Mouse (Mus musculus) embryo, embryonic 10.5 days (tissue): ENCODE results near the gene Pdk2.

Experiments used
- DNase-seq: peaks from one replicate; pipeline ENCODE4 v3.0.0-alpha.2; 2015; ENCODE audit warnings: low spot score

The Pdk2 gene

GRCm38 (mm10) chr11:95026849-95027248 lies 14.3 kb downstream of the Pdk2 start:
- DNase-seq, result no peak

- no peak for DNase-seq
Measured at GRCm38 (mm10) chr11:95026090-95026542, 15.0 kb downstream of the Pdk2 start.

- no peak for DNase-seq
Measured at GRCm38 (mm10) chr11:95025227-95026012, 15.7 kb downstream of the Pdk2 start.

GRCm38 (mm10) chr11:95024439-95025184 lies 16.5 kb downstream of the Pdk2 start:
- no peak for DNase-seq

- DNase-seq, result no peak
Measured at GRCm38 (mm10) chr11:95023481-95023880, 17.7 kb downstream of the Pdk2 start.

GRCm38 (mm10) chr11:95022237-95022992 lies 18.7 kb downstream of the Pdk2 start:
- DNase-seq, result no peak

GRCm38 (mm10) chr11:95015484-95015883 lies 25.7 kb downstream of the Pdk2 start:
- DNase-seq, result no peak

- no peak for DNase-seq
Measured at GRCm38 (mm10) chr11:95012487-95012886, 28.7 kb downstream of the Pdk2 start.

- DNase-seq, result no peak
Measured at GRCm38 (mm10) chr11:95012075-95012474, 29.1 kb downstream of the Pdk2 start.

GRCm38 (mm10) chr11:95011416-95011815 lies 29.7 kb downstream of the Pdk2 start:
- DNase-seq, result no peak

- DNase-seq, result peak; percentile 12
Measured at GRCm38 (mm10) chr11:95010841-95011403, 30.2 kb downstream of the Pdk2 start.

GRCm38 (mm10) chr11:95010141-95010739 lies 30.9 kb downstream of the Pdk2 start:
- peak; percentile 42 for DNase-seq

- DNase-seq, result peak; percentile 85
Measured at GRCm38 (mm10) chr11:95009629-95010014, 31.5 kb downstream of the Pdk2 start, which contains the start of gene Samd14. Samd14 (plus strand) TSS chr11:95009879.

GRCm38 (mm10) chr11:95008661-95009628 lies 32.2 kb downstream of the Pdk2 start:
- no peak for DNase-seq

- no peak for DNase-seq
Measured at GRCm38 (mm10) chr11:95007418-95007817, 33.7 kb downstream of the Pdk2 start.

GRCm38 (mm10) chr11:95006525-95007219 lies 34.5 kb downstream of the Pdk2 start:
- peak; percentile 86 for DNase-seq

- DNase-seq, result no peak
Measured at GRCm38 (mm10) chr11:95006038-95006437, 35.1 kb downstream of the Pdk2 start.

GRCm38 (mm10) chr11:95004937-95005198 lies 36.3 kb downstream of the Pdk2 start:
- DNase-seq, result no peak

GRCm38 (mm10) chr11:95004136-95004936 lies 36.8 kb downstream of the Pdk2 start:
- no peak for DNase-seq
